Mouse (Mus musculus): ENCODE data around the gene 1600014C10Rik. TPM values are rescaled to one million over a fixed set of nuclear protein-coding genes. Genes with fewer than 3 reads are reported as not detected.
A peak's percentile ranks its signal among the peaks of the same experiment; 100 is the strongest.

1600014C10Rik gene
- total and polyA plus RNA-seq, 3 experiments, result 3.7 to 12.3 (median 6.7) TPM

DNA sequence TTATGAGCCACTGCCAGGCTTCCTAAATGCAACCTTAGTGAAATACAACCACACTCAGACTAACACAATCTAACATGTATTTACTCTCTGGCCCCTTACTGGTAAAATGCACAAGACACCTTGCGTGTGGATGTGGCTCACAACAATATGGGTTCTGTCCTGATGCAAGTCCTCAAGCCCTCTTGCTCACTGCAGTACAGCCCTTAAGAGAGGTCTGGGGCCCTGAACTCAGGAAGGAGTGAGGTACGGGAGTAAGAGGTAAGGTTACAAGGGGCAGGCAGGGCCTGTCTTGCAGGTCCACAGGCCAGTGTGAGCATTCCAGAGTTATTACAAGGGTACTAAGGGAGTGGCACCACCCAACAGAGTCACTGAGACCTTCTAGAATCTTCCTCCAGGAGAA lies 43.2 kb downstream of the 1600014C10Rik start:
- TF ChIP-seq GATA2 (IDR thresholded peaks at IDR 0.05; ENCODE audit: borderline replicate concordance, low read depth, low read length) (no peak), GATA1 (IDR thresholded peaks at IDR 0.05; ENCODE audit: borderline replicate concordance, low read length) (no peak), CTCF (IDR thresholded peaks at IDR 0.05; ENCODE audit: low read depth, low read length) (no peak), POLR2AphosphoS5 (IDR thresholded peaks at IDR 0.05; ENCODE audit: insufficient replicate concordance, low read depth, low read length) (no peak), TAL1 (conservative IDR thresholded peaks at IDR 0.05; ENCODE audit: low read depth, low read length) (no peak)
- no peak for ATAC-seq (ENCODE audit: extremely low read depth, insufficient number of reproducible peaks, low FRiP score, poor library complexity, severe bottlenecking)
- no peak for DNase-seq (ENCODE audit: low spot score)
- Histone ChIP-seq H3K4me3 (ENCODE audit: low read depth, low read length) (no peak overlapping the region), H3K27me3 (ENCODE audit: insufficient read depth, low read length) (peaks cover 6% of the 10 kb centered on the region; the same call in 1 of the 2 replicates), H3K36me3 (replicated peaks) (peaks cover 4% of the 10 kb centered on the region), H3K9me3 (replicated peaks) (no peaks in the 10 kb centered on the region), H3K4me1 (ENCODE audit: insufficient read depth, low read depth, low read length) (peaks cover 21% of the 10 kb centered on the region)

DNA sequence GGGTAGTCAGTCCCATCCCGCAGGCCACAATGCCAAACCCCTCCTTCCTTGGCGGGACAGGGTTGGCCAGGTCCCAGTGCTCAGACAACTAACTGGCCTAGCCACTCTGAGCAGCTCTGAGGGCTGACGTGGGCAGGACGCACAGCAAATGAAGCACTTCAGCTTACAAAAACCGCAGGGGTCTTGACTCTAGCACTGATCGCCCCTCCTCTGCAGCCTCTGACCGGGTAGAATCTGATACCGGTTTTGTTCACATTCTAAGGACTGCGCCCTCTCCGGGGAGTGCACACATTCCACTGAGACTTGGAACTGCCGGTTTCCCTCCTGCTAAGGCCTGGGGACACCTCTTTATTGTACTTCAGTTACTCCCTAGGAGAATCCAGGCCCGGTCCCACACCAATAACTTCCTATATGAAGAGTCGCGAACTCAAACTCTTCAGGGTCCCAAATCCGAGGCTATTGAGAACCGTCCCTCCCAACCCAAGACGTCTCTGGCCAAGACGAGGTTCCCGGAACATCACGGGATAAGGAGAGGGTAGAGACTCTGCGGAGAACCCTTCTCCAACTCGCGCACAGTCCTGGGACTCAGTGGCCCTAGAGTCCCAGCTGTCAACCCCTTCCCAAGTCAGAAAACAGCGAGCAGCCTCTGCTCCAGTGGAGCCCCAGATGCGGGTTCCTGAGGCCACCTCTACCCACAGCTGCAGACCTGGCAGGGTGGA lies 44.3 kb downstream of the 1600014C10Rik start:
- Histone ChIP-seq H3K36me3 (replicated peaks) (no peaks in the 10 kb centered on the region), H3K4me1 (ENCODE audit: insufficient read depth, low read depth, low read length) (peaks cover 21% of the 10 kb centered on the region), H3K9me3 (replicated peaks) (no peaks in the 10 kb centered on the region), H3K4me3 (ENCODE audit: low read depth, low read length) (peak overlapping the region; percentile 73), H3K27me3 (ENCODE audit: insufficient read depth, low read length) (peaks cover 6% of the 10 kb centered on the region; the same call in 1 of the 2 replicates)
- DNase-seq (ENCODE audit: low spot score), result no peak
- TF ChIP-seq TAL1 (conservative IDR thresholded peaks at IDR 0.05; ENCODE audit: low read depth, low read length) (no peak), GATA2 (IDR thresholded peaks at IDR 0.05; ENCODE audit: borderline replicate concordance, low read depth, low read length) (no peak), CTCF (IDR thresholded peaks at IDR 0.05; ENCODE audit: low read depth, low read length) (no peak), POLR2AphosphoS5 (IDR thresholded peaks at IDR 0.05; ENCODE audit: insufficient replicate concordance, low read depth, low read length) (no peak), GATA1 (IDR thresholded peaks at IDR 0.05; ENCODE audit: borderline replicate concordance, low read length) (no peak)
- ATAC-seq (ENCODE audit: extremely low read depth, insufficient number of reproducible peaks, low FRiP score, poor library complexity, severe bottlenecking), result no peak

DNA sequence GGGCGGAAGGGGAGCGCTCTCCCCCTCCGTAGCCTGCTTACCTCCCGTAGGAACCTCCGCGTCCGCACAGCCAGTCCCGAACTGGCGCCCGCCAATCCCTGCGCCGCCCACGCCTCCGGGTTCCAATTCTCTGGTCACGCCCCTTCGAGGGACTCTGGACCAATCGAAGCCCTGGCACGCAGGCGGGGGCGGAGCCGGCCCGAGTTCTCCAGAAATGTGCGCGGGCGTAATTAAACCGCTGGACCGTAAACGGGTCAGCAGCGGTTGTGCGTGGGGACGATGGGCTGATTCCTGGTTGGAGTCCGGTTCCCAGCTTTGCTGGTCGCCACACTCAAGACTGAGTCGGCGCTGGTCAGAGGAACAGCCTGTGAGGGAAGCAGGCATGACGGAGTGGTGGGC lies 44.9 kb downstream of the 1600014C10Rik start, which contains the start of gene Plekhf1:
TSS of gene Plekhf1 (minus strand) at position 117 of the 399 bp plus-strand sequence.
- Histone ChIP-seq H3K4me3 (ENCODE audit: low read depth, low read length) (peak within 1 kb of the TSS; percentile 73), H3K27me3 (ENCODE audit: insufficient read depth, low read length) (peaks cover 6% of the 10 kb centered on the region; the same call in 1 of the 2 replicates), H3K9me3 (replicated peaks) (no peaks in the 10 kb centered on the region), H3K4me1 (ENCODE audit: insufficient read depth, low read depth, low read length) (peaks cover 21% of the 10 kb centered on the region), H3K36me3 (replicated peaks) (no peaks in the 10 kb centered on the region)
- TF ChIP-seq TAL1 (conservative IDR thresholded peaks at IDR 0.05; ENCODE audit: low read depth, low read length) (no peak), CTCF (IDR thresholded peaks at IDR 0.05; ENCODE audit: low read depth, low read length) (no peak), GATA1 (IDR thresholded peaks at IDR 0.05; ENCODE audit: borderline replicate concordance, low read length) (no peak), POLR2AphosphoS5 (IDR thresholded peaks at IDR 0.05; ENCODE audit: insufficient replicate concordance, low read depth, low read length) (no peak), GATA2 (IDR thresholded peaks at IDR 0.05; ENCODE audit: borderline replicate concordance, low read depth, low read length) (no peak)
- peak; percentile 77 for DNase-seq (ENCODE audit: low spot score)
- ATAC-seq (ENCODE audit: extremely low read depth, insufficient number of reproducible peaks, low FRiP score, poor library complexity, severe bottlenecking), result peak; percentile 97

DNA sequence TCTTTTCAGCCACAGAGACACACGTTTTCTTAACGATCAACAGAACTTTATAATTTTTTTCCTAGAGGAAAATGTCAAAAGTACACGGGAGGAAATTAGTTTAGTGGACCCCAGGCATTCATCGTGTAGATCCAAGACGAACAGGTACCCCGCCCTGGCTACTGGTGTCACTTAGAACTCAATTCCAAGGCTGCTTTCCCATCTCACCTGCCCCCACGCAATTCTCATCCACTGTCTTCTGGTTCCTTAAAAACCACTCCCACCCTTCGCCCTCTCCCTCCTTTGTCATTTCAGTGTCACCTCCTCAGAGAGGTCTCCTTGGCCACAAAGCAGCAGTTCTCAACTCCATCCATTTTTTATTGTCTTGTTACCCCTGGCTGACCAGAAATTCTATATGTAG lies 45.3 kb downstream of the 1600014C10Rik start:
- peak overlapping the region; percentile 73; the same call in 1 of the 2 replicates for H3K4me3 ChIP-seq (ENCODE audit: low read depth, low read length)
- DNase-seq (ENCODE audit: low spot score), result no peak
- ATAC-seq (ENCODE audit: extremely low read depth, insufficient number of reproducible peaks, low FRiP score, poor library complexity, severe bottlenecking), result no peak
- peaks cover 21% of the 10 kb centered on the region for H3K4me1 ChIP-seq (ENCODE audit: insufficient read depth, low read depth, low read length)
- TF ChIP-seq CTCF (IDR thresholded peaks at IDR 0.05; ENCODE audit: low read depth, low read length), result no peak
- no peak for TF ChIP-seq POLR2AphosphoS5 (IDR thresholded peaks at IDR 0.05; ENCODE audit: insufficient replicate concordance, low read depth, low read length)
- TF ChIP-seq GATA2 (IDR thresholded peaks at IDR 0.05; ENCODE audit: borderline replicate concordance, low read depth, low read length), result no peak
- TF ChIP-seq GATA1 (IDR thresholded peaks at IDR 0.05; ENCODE audit: borderline replicate concordance, low read length), result no peak
- no peak for TF ChIP-seq TAL1 (conservative IDR thresholded peaks at IDR 0.05; ENCODE audit: low read depth, low read length)
- peaks cover 6% of the 10 kb centered on the region; the same call in 1 of the 2 replicates for H3K27me3 ChIP-seq (ENCODE audit: insufficient read depth, low read length)
- H3K9me3 ChIP-seq (replicated peaks), result no peaks in the 10 kb centered on the region
- no peaks in the 10 kb centered on the region for H3K36me3 ChIP-seq (replicated peaks)

DNA sequence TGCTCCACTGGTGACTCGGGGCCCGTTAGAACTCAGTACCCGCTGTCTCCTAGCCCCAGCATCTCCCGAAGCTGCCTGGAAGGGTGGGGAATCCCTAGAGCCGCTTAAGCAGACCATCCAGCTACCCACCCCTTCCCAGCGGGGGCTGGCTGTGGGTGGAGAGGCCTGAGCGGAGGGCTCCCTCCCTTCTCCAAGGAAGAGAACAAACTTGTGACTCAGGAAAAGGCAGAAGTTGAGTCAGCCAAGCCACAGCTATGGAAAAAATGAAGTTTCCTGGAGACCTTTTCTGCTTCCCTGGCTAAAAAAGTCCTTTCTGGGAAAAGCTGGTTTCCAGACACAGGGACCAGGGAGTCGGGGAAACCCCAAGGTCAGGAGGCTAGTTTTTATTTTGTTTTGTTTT lies 47.3 kb downstream of the 1600014C10Rik start:
- no peak for TF ChIP-seq CTCF (IDR thresholded peaks at IDR 0.05; ENCODE audit: low read depth, low read length)
- TF ChIP-seq TAL1 (conservative IDR thresholded peaks at IDR 0.05; ENCODE audit: low read depth, low read length), result no peak
- TF ChIP-seq POLR2AphosphoS5 (IDR thresholded peaks at IDR 0.05; ENCODE audit: insufficient replicate concordance, low read depth, low read length), result no peak
- no peak for TF ChIP-seq GATA2 (IDR thresholded peaks at IDR 0.05; ENCODE audit: borderline replicate concordance, low read depth, low read length)
- no peak for TF ChIP-seq GATA1 (IDR thresholded peaks at IDR 0.05; ENCODE audit: borderline replicate concordance, low read length)
- ATAC-seq (ENCODE audit: extremely low read depth, insufficient number of reproducible peaks, low FRiP score, poor library complexity, severe bottlenecking), result no peak
- Histone ChIP-seq H3K4me1 (ENCODE audit: insufficient read depth, low read depth, low read length) (peaks cover 15% of the 10 kb centered on the region), H3K27me3 (ENCODE audit: insufficient read depth, low read length) (peaks cover 6% of the 10 kb centered on the region; the same call in 1 of the 2 replicates), H3K36me3 (replicated peaks) (no peaks in the 10 kb centered on the region), H3K9me3 (replicated peaks) (no peaks in the 10 kb centered on the region), H3K4me3 (ENCODE audit: low read depth, low read length) (no peak overlapping the region)
- DNase-seq (ENCODE audit: low spot score), result no peak

DNA sequence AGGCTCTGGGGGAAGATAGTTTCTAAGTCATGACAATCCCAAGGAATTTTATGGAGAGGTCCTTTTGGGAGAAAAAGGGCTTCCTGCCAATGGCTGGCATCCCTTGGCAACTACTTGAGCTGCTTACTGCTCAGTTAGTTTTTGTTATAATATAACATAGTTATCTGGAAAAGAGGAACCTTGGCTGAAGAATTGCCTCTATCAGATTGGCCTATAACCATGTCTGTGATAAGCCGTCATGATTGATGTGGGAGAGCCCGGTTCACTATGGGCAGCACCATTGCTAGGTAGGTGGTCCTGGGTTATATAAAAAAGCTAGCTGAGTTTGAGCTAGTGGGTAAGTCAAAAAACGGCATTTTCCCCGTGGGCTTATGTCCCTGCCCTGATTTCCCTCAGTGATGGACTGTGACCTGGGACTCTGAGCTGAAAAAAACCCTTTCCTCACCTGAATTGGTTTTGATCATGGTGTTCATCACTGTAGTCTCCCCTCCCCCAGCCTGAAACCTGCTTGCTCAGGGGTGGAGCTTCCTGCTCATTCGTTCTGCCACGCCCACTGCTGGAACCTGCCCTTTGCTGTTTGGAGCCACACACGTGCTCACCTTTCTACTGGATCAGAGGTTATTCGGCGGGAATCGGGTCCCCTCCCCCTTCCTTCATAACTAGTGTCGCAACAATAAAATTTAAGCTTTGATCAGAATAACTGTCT lies 53.5 kb downstream of the 1600014C10Rik start:
- DNase-seq (ENCODE audit: low spot score), result no peak
- Histone ChIP-seq H3K4me3 (ENCODE audit: low read depth, low read length) (no peak overlapping the region), H3K36me3 (replicated peaks) (no peaks in the 10 kb centered on the region), H3K27me3 (ENCODE audit: insufficient read depth, low read length) (no peaks in the 10 kb centered on the region), H3K9me3 (replicated peaks) (no peaks in the 10 kb centered on the region), H3K4me1 (ENCODE audit: insufficient read depth, low read depth, low read length) (no peaks in the 10 kb centered on the region)
- no peak for TF ChIP-seq GATA2 (IDR thresholded peaks at IDR 0.05; ENCODE audit: borderline replicate concordance, low read depth, low read length)
- TF ChIP-seq GATA1 (IDR thresholded peaks at IDR 0.05; ENCODE audit: borderline replicate concordance, low read length), result no peak
- TF ChIP-seq TAL1 (conservative IDR thresholded peaks at IDR 0.05; ENCODE audit: low read depth, low read length), result no peak
- no peak for TF ChIP-seq CTCF (IDR thresholded peaks at IDR 0.05; ENCODE audit: low read depth, low read length)
- TF ChIP-seq POLR2AphosphoS5 (IDR thresholded peaks at IDR 0.05; ENCODE audit: insufficient replicate concordance, low read depth, low read length), result no peak
- ATAC-seq (ENCODE audit: extremely low read depth, insufficient number of reproducible peaks, low FRiP score, poor library complexity, severe bottlenecking), result no peak
